Mouse (Mus musculus): ENCODE measurements around the gene Ctsa.

The Ctsa gene

GRCm38 (mm10) chr2:164878509-164879227 is 46.0 kb downstream of the Ctsa start:
- DNase-seq (ENCODE audit: low spot score) = peak; percentile 66

- peak; percentile 89 for DNase-seq (ENCODE audit: low spot score)
These were observed 46.5 kb downstream of the Ctsa start, which contains the start of gene Pcif1 for GRCm38 (mm10) chr2:164879228-164879567. Gene Pcif1, plus strand, starts transcription at chr2:164879304.

GRCm38 (mm10) chr2:164879568-164880277 is 47.0 kb downstream of the Ctsa start:
- peak; percentile 97 for DNase-seq (ENCODE audit: low spot score)

DNA sequence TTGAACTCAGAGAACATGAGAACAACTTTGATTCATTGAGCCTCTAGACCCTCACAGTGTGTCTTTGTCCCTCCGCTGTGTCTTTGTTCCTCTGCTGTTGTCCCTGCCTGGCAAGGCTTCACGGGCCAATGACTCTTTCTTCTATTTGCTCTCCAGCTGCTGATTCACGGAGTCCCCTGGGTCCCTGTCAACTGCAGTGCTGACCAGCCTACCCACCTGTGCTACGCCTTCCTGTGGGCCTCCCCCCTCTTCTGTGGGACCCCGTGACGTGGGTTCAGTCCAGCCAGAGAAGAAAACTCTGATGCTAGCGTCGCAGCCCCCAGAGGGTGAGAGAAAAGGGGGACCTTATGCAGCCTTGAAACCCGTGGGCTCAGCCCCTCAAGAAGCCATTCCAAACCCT is 49.9 kb downstream of the Ctsa start:
- DNase-seq (ENCODE audit: low spot score) = no peak

- DNase-seq (ENCODE audit: low spot score) = peak; percentile 73
These were observed 53.1 kb downstream of the Ctsa start for GRCm38 (mm10) chr2:164885788-164886187.

GRCm38 (mm10) chr2:164886617-164887016 is 53.9 kb downstream of the Ctsa start:
- no peak for DNase-seq (ENCODE audit: low spot score)

DNA sequence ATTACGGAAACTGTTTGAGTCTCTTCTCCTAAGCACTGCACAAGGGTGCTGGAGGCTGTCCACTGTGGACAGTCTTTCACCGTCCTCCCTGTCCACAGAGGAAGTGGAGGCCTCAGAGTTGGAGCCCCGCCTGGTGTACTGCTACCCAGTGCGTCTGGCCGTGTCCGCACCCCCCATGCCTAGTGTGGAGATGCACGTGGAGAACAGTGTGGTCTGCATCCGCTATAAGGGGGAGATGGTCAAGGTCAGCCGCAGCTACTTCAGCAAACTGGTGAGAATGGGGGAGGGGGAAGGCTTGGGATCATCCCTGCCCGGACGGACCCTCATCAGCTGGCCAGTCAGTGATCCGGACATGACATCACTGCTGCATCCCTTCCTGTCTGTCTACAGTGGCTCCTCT is 56.3 kb downstream of the Ctsa start:
- DNase-seq (ENCODE audit: low spot score) = no peak

DNA sequence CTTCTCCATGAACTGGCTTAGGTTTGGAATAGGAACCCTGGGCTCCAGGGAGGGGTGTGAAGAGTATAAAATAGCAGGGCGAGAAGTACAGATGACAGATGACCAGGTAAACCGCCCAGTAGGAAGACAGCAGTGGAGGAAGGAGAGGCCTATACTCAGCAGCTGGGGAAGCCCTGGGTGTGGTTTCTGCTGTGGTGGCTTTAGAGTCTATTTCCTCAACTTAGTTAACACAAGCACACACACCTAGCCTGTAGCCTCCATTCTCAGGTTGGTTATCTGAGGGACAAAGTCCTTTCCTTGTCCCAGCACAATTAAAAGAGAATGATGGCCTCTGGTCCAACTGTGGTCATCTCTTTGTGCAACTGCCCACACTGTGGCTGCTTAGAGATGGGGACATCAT is 57.3 kb downstream of the Ctsa start:
- DNase-seq (ENCODE audit: low spot score) = no peak

All from adipocyte (in vitro differentiated cells).